Mouse (Mus musculus) hindbrain, embryonic 13.5 days (tissue): ENCODE measurements around the gene Sepsecs. TPM values are rescaled to one million over a fixed set of nuclear protein-coding genes. Genes with fewer than 3 reads are reported as not detected.

Source experiments
- polyA plus RNA-seq: library from polyadenylated mRNA; unstranded; fragments of >200 nt; fragmentation: Nextera tagmentation; extraction: Ambion mirVana; gene quantifications from 2 replicates; pipeline ENCODE4 v1.2.1, GENCODE M21; 2015

The Sepsecs gene
- polyA plus RNA-seq, 1 experiment from 2014 or later: 7.0 TPM

Other genes starting within 250 kb of the Sepsecs start
- 9.1 and 10.2 TPM in 2 replicates for gene Ccdc149, start 198.2 kb downstream of the Sepsecs start, polyA plus RNA-seq
- gene Lgi2, start 103.2 kb downstream of the Sepsecs start, polyA plus RNA-seq: 2.7 and 3.0 TPM in 2 replicates
- 6.5 and 7.2 TPM in 2 replicates for gene Pi4k2b, start 71.9 kb upstream of the Sepsecs start, polyA plus RNA-seq
- gene Zcchc4, start 105.7 kb upstream of the Sepsecs start, polyA plus RNA-seq: 13.0 and 15.9 TPM in 2 replicates
- 116 and 126 TPM in 2 replicates for gene Anapc4, start 164.3 kb upstream of the Sepsecs start, polyA plus RNA-seq